Mouse (Mus musculus) lung, adult 2 months (tissue): Measurements from ENCODE around the gene Prkce. TPM values are rescaled to one million over a fixed set of nuclear protein-coding genes. Genes with fewer than 3 reads are reported as not detected.
A peak's percentile ranks its signal among the peaks of the same experiment; 100 is the strongest.

ENCODE experiments used
- DNase-seq: peaks from one replicate; pipeline ENCODE4 v3.0.0; 2022
- H3K4me1 ChIP-seq: fragments of 200-500 bp; 2 replicates; pipeline ENCODE4 v1.6.1; 2011; ENCODE audit warnings: low read length; ENCODE audit not compliant: control insufficient read depth, insufficient read depth
- H3K4me3 ChIP-seq: fragments of 200-500 bp; replicated peaks from 2 replicates; pipeline ENCODE3; 2011; ENCODE audit warnings: low read depth, mild to moderate bottlenecking, control low read depth, low read length; ENCODE audit errors: extremely low read depth
- CTCF ChIP-seq: fragments of 200-500 bp; IDR thresholded peaks from 2 replicates; pipeline ENCODE4 v1.5.1; 2011; ENCODE audit warnings: mild to moderate bottlenecking, low read length, control low read depth; ENCODE audit not compliant: insufficient read depth
- POLR2A ChIP-seq: fragments of 200-500 bp; IDR thresholded peaks from 2 replicates; pipeline ENCODE4 v1.6.1; 2011; ENCODE audit warnings: low read depth, mild to moderate bottlenecking, control low read depth, low read length, borderline replicate concordance; ENCODE audit errors: extremely low read depth
- WGBS: fragments of 180-500 bp; shearing (Covaris S2); methylation state at CpG from one replicate; pipeline ENCODE4 v1.1.7; 2018; 5-methylcytosine and 5-hydroxymethylcytosine counted together
- polyA plus RNA-seq: library from polyadenylated mRNA; depleted of rRNA; stranded (reverse); fragments of >200 nt; gene quantifications from 2 replicates; pipeline ENCODE4 v1.2.3, GENCODE M21; 2012

Prkce gene
- polyA plus RNA-seq, 1 experiment, result 13.5 TPM

DNA sequence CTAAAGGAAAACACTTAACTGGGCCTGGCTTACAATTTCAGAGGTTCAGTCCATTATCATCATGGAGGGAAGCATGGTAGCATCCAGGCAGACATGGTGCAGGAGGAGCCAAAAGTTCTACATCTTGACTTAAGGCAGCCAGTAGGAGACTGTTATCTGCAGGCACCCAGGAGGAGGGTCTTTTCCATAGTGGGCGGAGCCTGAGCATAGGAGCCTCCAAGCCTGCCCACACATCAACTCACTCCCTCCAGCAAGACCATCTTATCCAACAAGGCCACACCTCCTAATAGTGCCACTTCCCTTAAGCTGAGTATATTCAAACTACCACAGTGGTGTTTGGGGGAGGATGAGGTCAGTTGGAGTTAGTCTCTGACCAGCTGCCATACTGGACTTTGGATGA, 17.9 kb upstream of the Prkce start:
- TF ChIP-seq POLR2A (no peak), CTCF (no peak)
- 87% methylated on average over 1 of the region's 1 CpGs for WGBS

DNA sequence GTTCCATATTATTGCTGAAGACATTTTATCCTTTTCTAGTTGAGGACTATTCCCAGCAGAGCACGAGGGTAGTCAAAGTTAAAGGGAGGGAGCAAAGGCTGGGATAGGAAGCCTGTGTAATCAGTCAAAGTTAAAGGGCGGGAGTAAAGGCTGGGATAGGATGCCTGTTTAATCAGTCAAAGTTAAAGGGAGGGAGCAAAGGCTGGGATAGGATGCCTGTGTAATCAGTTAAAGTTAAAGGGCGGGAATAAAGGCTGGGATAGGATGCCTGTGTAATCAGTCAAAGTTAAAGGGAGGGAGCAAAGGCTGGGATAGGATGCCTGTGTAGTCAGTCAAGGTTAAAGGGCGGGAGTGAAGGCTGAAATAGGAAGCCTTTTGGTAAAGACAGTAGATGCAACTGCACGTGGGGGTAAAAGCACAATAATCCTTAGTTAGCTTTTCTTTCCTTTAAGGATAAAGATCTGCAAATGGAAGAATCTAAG, 16.7 kb upstream of the Prkce start:
- Histone ChIP-seq H3K4me1 (no peaks in the 10 kb centered on the region), H3K4me3 (no peak overlapping the region)
- peak; percentile 40 for DNase-seq
- 17% methylated on average over 5 of the region's 5 CpGs for WGBS
- TF ChIP-seq CTCF (no peak), POLR2A (no peak)

More for the DNA sequence above, 17.9 kb upstream of the Prkce start:
- Histone ChIP-seq H3K4me3 (no peak overlapping the region), H3K4me1 (peaks cover 2% of the 10 kb centered on the region; the same call in 1 of the 2 replicates)
- DNase-seq, result no peak

DNA sequence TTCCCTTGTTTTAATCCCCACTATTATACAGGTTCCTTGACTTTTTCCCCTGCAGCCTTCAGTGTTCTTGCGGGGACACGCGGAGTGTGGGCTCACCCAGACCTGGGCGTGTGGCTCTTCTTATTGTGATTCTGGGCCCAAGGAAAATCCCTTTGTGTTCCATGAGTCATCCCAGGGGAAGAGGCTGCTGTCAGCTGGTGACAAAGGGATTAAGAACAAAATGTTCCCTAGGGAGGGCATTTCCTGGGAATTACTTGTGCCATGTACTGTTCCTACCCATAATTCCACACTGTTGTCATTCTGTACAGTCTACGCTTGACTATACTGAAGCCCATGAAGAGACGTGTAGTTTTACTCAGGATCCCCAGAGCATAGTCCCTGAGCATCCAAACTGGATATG, 10.6 kb upstream of the Prkce start:
- no peak overlapping the region for H3K4me3 ChIP-seq
- 49% methylated on average over 6 of the region's 6 CpGs for WGBS
- no peak for TF ChIP-seq CTCF
- no peak for TF ChIP-seq POLR2A
- H3K4me1 ChIP-seq, result peaks cover 2% of the 10 kb centered on the region; the same call in 1 of the 2 replicates
- no peak for DNase-seq

DNA sequence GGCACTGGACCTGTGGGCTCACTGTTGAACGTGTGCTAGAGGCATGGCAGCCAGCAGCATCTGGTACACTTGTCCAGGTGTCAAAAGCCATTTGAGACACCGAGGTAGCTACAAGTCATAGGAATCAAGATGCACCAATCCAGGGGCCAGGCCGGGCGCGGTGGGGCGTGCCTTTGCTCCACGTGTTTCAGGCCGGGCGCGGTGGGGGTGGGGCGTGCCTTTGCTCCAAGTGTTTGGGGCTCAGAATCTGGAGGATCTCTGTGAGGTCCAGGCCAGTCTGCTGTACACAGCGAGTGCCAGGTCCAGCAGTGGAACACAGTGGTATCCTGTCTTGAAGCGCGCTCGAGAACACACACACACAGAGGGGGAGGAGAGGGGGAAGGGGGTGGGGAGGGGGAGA, 4.9 kb upstream of the Prkce start:
- no peak overlapping the region for H3K4me3 ChIP-seq
- WGBS, result 80% methylated on average over 15 of the region's 15 CpGs
- no peak for TF ChIP-seq CTCF
- TF ChIP-seq POLR2A, result no peak
- H3K4me1 ChIP-seq, result no peaks in the 10 kb centered on the region
- no peak for DNase-seq

DNA sequence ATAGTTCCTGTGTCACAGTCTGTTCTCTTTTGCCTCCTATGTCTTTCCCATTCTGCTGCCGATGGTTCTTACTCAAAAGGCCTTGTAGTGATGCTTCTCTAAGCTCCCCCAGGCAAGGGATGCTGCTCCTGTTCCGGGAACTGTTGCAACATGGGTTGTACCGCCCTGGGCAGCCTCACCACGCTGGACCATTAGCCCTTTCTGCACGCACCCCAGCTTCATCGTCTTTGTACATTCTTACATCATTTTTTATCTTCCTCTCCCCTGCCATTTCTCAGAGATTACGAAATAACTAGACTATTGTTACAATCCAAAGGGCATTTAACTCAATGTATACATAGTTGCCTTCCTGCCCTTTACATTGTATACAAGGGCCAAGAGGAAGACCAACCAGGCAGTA, 3.2 kb upstream of the Prkce start:
- no peak for DNase-seq
- Histone ChIP-seq H3K4me1 (no peaks in the 10 kb centered on the region), H3K4me3 (no peak overlapping the region)
- WGBS, result 49% methylated on average over 7 of the region's 7 CpGs
- TF ChIP-seq POLR2A (no peak), CTCF (no peak)

DNA sequence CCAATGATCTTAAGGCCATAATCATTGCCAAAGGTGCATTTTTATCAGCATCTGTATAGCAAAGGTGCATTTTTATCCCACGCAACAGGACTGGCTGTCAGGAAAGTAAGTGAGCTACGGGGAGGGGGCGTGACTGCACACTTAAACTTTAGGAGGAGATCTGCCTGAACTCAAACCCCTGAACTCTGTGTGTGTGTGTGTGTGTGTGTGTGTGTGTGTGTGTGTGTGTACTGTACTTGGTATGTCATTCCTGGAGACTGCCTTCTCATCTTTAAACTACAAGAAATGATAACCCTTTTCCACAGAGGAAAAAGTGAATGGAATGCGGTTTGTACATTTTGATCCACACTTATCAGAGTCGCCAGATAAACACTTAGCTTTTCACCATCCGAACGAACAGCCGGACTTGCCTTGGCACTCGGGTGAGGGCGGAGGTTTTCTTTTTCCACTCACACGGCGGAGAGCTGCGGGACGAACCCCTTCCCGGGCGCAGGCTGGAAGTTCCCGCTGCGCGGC, 1.5 kb upstream of the Prkce start:
- H3K4me1 ChIP-seq, result no peaks in the 10 kb centered on the region; the same call in 1 of the 2 replicates
- H3K4me3 ChIP-seq, result peak overlapping the region; percentile 91
- no peak for DNase-seq
- 3% methylated on average over 19 of the region's 19 CpGs for WGBS
- no peak for TF ChIP-seq CTCF

DNA sequence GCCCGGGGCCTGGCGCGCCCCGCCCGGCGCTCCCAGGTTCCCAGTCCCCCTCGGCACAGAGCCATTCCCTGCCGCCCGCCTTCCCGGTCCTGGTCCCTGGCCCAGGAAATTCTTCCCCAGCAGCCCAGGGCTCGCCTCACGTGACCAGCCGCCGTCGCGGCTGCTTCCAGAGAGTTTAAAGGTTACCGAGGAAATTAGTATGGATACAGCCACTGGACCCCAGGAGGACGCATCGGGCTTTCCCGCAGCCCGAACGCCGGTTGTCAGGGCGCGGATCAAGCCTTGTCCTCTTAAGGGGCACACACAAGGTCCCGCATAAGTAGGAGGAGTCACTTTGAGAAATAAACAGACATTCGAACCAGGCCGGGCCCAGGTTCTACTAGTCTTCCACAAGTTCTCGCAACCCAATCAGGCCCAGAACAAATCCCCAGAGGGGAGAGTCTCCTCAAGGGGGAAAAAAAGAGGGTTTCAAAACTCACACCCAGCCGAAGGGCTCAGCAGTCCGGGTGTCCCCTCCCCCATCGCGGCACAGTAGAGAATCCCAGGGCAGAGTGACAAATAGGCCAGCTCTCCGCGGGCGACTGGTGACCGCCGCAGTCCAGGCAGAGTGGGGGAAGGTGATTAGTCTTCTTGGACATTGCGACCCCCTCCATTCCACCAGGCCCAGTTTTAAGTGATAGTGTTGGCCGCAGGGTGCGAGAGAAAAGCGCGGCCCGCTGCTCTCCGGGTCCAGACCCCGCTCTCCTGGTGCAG, 842 bp upstream of the Prkce start:
- WGBS, result under 1% methylated on average over 46 of the region's 46 CpGs
- Histone ChIP-seq H3K4me1 (no peaks in the 10 kb centered on the region; the same call in 1 of the 2 replicates), H3K4me3 (peak overlapping the region; percentile 91)
- peak; percentile 87 for DNase-seq
- TF ChIP-seq CTCF (no peak), POLR2A (peak; percentile 63; the same call in 1 of the 2 replicates)

DNA sequence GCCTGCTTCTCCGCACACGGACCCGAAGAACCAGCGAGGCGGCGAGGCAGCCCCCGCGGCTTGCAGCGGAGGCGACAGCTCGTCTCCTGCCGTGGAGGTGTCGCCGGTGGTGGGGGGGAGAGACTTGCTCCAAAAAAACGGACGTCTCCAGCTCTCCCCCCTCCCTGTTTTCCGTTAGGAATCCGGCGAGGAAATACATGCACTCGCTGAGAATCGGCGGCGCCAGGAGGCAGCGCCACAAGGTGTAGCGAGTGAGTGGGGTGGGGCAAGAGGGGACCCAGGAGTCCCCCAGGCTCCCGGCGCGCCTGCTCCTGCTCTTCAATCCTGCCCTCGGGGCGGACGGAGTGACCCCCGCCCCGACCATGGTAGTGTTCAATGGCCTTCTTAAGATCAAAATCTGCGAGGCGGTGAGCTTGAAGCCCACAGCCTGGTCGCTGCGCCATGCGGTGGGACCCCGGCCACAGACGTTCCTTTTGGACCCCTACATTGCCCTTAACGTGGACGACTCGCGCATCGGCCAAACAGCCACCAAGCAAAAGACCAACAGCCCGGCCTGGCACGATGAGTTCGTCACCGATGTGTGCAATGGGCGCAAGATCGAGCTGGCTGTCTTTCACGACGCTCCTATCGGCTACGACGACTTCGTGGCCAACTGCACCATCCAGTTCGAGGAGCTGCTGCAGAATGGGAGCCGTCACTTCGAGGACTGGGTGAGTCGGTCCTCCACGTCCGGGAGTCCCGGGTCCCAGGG, 821 bp downstream of the Prkce start:
- no peak for TF ChIP-seq CTCF
- TF ChIP-seq POLR2A, result no peak
- under 1% methylated on average over 64 of the region's 64 CpGs for WGBS
- Histone ChIP-seq H3K4me1 (no peaks in the 10 kb centered on the region; the same call in 1 of the 2 replicates), H3K4me3 (peak overlapping the region; percentile 91)
- peak; percentile 64 for DNase-seq

DNA sequence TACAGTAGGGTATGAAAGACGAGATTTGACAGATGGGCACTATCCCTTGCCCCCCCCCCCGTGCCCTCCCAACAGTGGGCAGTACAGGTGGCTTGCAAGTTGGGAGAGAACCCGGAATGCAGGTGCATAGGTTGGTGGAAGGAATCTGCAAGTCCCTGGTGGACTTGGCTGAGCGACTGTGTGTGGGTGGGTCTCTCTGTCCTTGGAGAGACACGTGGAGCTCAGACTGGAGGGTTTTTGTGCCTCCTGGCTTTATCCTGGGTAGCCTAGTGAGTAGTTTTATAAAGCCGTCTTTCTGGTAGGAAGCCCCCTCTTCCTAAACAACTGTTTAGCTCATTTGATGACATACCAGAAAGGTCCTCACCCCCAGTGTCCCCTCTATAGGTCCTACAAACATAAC, 1.5 kb downstream of the Prkce start:
- TF ChIP-seq POLR2A (no peak), CTCF (no peak)
- Histone ChIP-seq H3K4me1 (no peaks in the 10 kb centered on the region; the same call in 1 of the 2 replicates), H3K4me3 (peak overlapping the region; percentile 91)
- DNase-seq, result no peak
- 20% methylated on average over 6 of the region's 6 CpGs for WGBS
